Mouse (Mus musculus) liver, embryonic 12.5 days (tissue): ENCODE results near the gene Mospd1. TPM values are rescaled to one million over a fixed set of nuclear protein-coding genes. Genes with fewer than 3 reads are reported as not detected.

Source experiments
- ATAC-seq: fragments of 200-750 bp; cut with Nextera tagmentation; 2 replicates; pipeline ENCODE4 v1.8.0; 2017; ENCODE audit warnings: moderate number of reproducible peaks, mild to moderate bottlenecking, moderate library complexity
- H3K27ac ChIP-seq: fragments of 300-500 bp; sonication (generic); 2 replicates; pipeline ENCODE4 v1.5.1; 2016; ENCODE audit warnings: mild to moderate bottlenecking
- H3K27me3 ChIP-seq: fragments of 300-500 bp; sonication (generic); replicated peaks from 2 replicates; pipeline ENCODE4 v1.6.1; 2016; ENCODE audit warnings: mild to moderate bottlenecking, moderate library complexity
- H3K36me3 ChIP-seq: fragments of 300-500 bp; sonication (generic); 2 replicates; pipeline ENCODE4 v1.6.1; 2016; ENCODE audit warnings: mild to moderate bottlenecking, moderate library complexity
- H3K4me1 ChIP-seq: fragments of 300-500 bp; sonication (generic); 2 replicates; pipeline ENCODE4 v1.6.1; 2016
- H3K4me2 ChIP-seq: fragments of 300-500 bp; sonication (generic); 2 replicates; pipeline ENCODE4 v1.6.1; 2016; ENCODE audit warnings: mild to moderate bottlenecking, moderate library complexity
- H3K4me3 ChIP-seq: fragments of 300-500 bp; sonication (generic); 2 replicates; pipeline ENCODE4 v1.5.1; 2016; ENCODE audit warnings: mild to moderate bottlenecking, moderate library complexity
- H3K9ac ChIP-seq: fragments of 300-500 bp; sonication (generic); 2 replicates; pipeline ENCODE4 v1.6.1; 2016; ENCODE audit warnings: mild to moderate bottlenecking, moderate library complexity
- H3K9me3 ChIP-seq: fragments of 300-500 bp; sonication (generic); replicated peaks from 2 replicates; pipeline ENCODE4 v1.6.1; 2016; ENCODE audit warnings: mild to moderate bottlenecking, moderate library complexity
- WGBS: fragments of 180-500 bp; shearing (Covaris S2); methylation state at CpG from one replicate; pipeline ENCODE4 v1.1.7; 2016; ENCODE audit not compliant: insufficient replicate concordance; 5-methylcytosine and 5-hydroxymethylcytosine counted together
- polyA plus RNA-seq: library from polyadenylated mRNA; unstranded; fragments of >200 nt; fragmentation: Nextera tagmentation; extraction: Ambion mirVana; gene quantifications from 2 replicates; pipeline ENCODE4 v1.2.1, GENCODE M21; 2016

The Mospd1 gene
- 36.5 and 37.6 TPM in 2 replicates for polyA plus RNA-seq

- Histone ChIP-seq H3K27ac (peak within 1 kb of the TSS; percentile 88), H3K4me2 (peak within 1 kb of the TSS; percentile 72), H3K36me3 (no peaks in the 10 kb centered on the region), H3K9me3 (no peaks in the 10 kb centered on the region), H3K4me3 (peak within 1 kb of the TSS; percentile 72), H3K27me3 (no peaks in the 10 kb centered on the region), H3K9ac (peak within 1 kb of the TSS; percentile 86), H3K4me1 (peaks cover 29% of the 10 kb centered on the region)
- whole genome bisulfite sequencing, result 9% methylated on average over 8 of the region's 15 CpGs
- ATAC-seq, result peak; percentile 90
Measured at GRCm38 (mm10) chrX:53370366-53370740, at the start of gene Mospd1. TSS of gene Mospd1 (minus strand) at chrX:53370502.

GRCm38 (mm10) chrX:53386362-53386761 lies 16.1 kb upstream of the Mospd1 start:
- Histone ChIP-seq H3K27me3 (no peaks in the 10 kb centered on the region), H3K4me3 (no peak overlapping the region), H3K4me1 (no peaks in the 10 kb centered on the region), H3K9me3 (no peaks in the 10 kb centered on the region), H3K4me2 (no peak overlapping the region), H3K9ac (no peak overlapping the region), H3K27ac (no peak overlapping the region), H3K36me3 (no peaks in the 10 kb centered on the region)
- no peak for ATAC-seq
- WGBS, result 64% methylated on average over 3 of the region's 3 CpGs

GRCm38 (mm10) chrX:53383122-53383521 lies 12.8 kb upstream of the Mospd1 start:
- no peaks in the 10 kb centered on the region for H3K36me3 ChIP-seq
- H3K27ac ChIP-seq, result no peak overlapping the region
- H3K4me1 ChIP-seq, result no peaks in the 10 kb centered on the region
- no peaks in the 10 kb centered on the region for H3K9me3 ChIP-seq
- no peak overlapping the region for H3K9ac ChIP-seq
- H3K4me3 ChIP-seq, result no peak overlapping the region
- no peak for ATAC-seq
- WGBS, result 22% methylated on average over 3 of the region's 3 CpGs
- no peaks in the 10 kb centered on the region for H3K27me3 ChIP-seq
- H3K4me2 ChIP-seq, result no peak overlapping the region

DNA sequence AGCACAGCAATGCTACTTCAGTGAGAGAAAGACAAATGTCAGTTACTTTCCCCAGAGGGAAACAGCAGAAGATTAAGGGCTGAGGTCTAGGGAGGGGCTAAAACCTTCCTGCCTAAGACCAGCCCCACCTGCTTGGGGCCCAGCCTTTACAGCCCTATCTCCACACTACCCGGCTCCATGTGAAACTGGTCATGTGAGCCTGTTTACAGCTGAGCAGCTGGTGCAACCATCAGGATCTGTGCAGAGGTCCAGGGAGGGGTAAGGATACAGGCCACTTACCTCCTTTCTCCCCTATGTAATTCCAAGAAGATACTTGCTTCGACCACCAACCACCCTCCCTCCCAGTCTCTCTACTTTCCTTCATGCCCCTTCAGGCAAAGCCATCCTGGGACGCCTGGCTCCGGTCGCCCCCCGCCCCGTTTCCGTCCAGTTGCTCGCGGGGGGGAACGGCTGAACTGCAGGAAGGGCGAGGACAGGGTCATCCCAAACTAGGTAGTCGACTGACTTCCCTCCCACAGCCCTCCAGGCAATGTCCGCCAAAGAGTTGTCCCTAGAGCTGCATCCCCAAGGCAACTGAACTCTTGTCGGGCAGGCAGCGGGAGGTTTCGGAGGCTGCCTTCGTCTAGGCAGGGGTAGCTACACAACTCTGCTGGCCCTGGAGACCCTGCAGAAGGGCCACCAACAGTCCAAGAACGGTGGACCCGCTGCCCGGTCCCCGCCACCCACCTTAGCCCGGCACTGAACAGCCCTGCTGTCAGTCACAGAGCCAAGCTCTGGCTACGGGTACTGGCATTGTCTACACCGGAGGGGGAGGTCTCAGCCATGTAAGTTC lies 552 bp downstream of the Mospd1 start:
- Histone ChIP-seq H3K4me3 (peak overlapping the region; percentile 72), H3K9ac (peak overlapping the region; percentile 86), H3K9me3 (no peaks in the 10 kb centered on the region), H3K4me1 (peaks cover 33% of the 10 kb centered on the region), H3K36me3 (no peaks in the 10 kb centered on the region), H3K4me2 (peak overlapping the region; percentile 72), H3K27me3 (no peaks in the 10 kb centered on the region), H3K27ac (peak overlapping the region; percentile 88)
- peak; percentile 95 for ATAC-seq
- WGBS, result 9% methylated on average over 25 of the region's 25 CpGs

DNA sequence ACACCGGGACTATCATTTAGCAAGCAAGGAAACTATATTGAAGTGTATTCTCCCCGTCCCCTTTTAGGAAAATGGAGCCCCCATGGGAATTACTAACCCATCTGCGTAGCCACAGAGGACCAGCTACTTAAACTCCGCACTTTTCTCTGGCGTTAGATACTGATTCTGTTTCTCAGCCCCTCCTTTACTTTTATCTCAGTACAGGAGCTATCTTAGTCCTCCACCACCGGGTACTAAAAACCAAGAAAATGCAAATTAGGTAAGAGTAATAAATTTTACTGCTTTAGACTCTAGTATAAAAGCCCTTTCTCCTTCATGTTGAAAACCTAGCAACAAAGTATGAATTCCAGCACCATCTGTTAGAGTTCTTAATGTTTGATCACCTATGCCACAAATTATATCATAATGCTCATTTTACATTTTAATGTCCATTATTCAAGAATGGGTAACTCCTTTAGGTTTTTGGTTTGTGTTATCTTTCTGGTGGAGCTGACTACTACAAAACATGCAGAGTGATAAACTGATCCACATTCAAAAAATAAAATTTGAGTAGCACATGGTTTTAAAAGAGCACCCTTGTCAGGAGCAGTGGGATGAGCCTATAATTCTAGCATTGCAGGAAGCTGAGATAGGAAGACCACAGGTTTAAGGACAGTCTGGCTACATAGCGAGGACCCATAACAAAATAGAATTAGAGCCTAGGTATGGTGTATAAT lies 5.5 kb downstream of the Mospd1 start:
- Histone ChIP-seq H3K9me3 (no peaks in the 10 kb centered on the region), H3K27me3 (no peaks in the 10 kb centered on the region), H3K27ac (peak overlapping the region; percentile 80), H3K9ac (peak overlapping the region; percentile 35), H3K36me3 (0 out of 2 replicates have a peak, but pooled peaks cover 7% of the 10 kb centered on the region), H3K4me3 (peak overlapping the region; percentile 25; the same call in 1 of the 2 replicates), H3K4me2 (peak overlapping the region; percentile 57), H3K4me1 (peaks cover 52% of the 10 kb centered on the region)
- WGBS, result 39% methylated on average over 7 of the region's 7 CpGs
- peak; percentile 56 for ATAC-seq

DNA sequence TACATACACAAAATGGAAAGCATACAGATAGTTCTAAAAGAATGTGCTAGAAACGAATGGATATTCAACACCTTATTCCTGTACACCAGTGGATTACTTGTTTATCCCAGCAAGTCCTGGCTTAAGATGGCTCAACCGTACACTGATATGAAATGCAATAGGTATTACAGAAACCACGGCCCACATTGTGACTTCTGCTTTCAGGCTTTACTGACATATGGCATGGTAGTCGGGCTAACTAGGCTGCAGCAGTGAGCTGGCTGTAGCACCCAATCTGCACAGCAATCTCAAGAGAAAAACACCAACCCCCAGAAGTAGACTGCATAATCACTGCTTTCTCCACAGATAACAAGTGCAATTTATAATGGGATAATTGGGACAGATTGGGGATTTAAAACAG lies 21.9 kb downstream of the Mospd1 start:
- Histone ChIP-seq H3K27ac (no peak overlapping the region), H3K4me2 (no peak overlapping the region), H3K36me3 (peaks cover 65% of the 10 kb centered on the region), H3K4me1 (no peaks in the 10 kb centered on the region), H3K9ac (no peak overlapping the region), H3K27me3 (no peaks in the 10 kb centered on the region), H3K9me3 (no peaks in the 10 kb centered on the region), H3K4me3 (no peak overlapping the region)
- 71% methylated on average over 4 of the region's 4 CpGs for WGBS
- ATAC-seq, result no peak

GRCm38 (mm10) chrX:53341531-53341930 lies 28.8 kb downstream of the Mospd1 start:
- 53% methylated on average over 2 of the region's 2 CpGs for WGBS
- H3K27ac ChIP-seq, result no peak overlapping the region
- ATAC-seq, result no peak

GRCm38 (mm10) chrX:53337355-53337754 lies 32.9 kb downstream of the Mospd1 start:
- Histone ChIP-seq H3K4me1 (no peaks in the 10 kb centered on the region), H3K4me3 (no peak overlapping the region)
- ATAC-seq, result no peak

More at GRCm38 (mm10) chrX:53341531-53341930, 28.8 kb downstream of the Mospd1 start:
- peaks cover 14% of the 10 kb centered on the region; the same call in 1 of the 2 replicates for H3K36me3 ChIP-seq
- no peak overlapping the region for H3K9ac ChIP-seq
- H3K27me3 ChIP-seq, result no peaks in the 10 kb centered on the region
- H3K4me1 ChIP-seq, result no peaks in the 10 kb centered on the region
- no peak overlapping the region for H3K4me3 ChIP-seq
- H3K9me3 ChIP-seq, result no peaks in the 10 kb centered on the region
- no peak overlapping the region for H3K4me2 ChIP-seq

DNA sequence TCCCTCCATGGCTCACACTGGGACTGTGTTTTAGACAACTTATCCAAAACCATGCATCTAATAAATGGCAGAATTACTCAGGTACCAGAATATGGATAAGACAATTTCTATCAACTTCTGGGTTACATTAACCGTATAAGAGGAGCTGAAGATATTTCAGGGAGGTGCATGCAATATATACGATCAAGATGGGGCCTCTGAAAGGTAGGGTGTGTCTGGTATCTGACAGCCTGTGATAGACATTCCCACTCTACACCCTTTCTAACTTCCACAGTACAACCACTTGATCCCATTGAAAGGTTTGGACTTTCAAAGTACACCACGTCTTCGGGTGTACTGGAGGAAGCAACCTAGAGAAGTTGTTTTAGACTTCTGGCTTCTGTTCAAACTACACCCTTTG lies 39.9 kb downstream of the Mospd1 start:
- Histone ChIP-seq H3K4me1 (peaks cover 8% of the 10 kb centered on the region; the same call in 1 of the 2 replicates), H3K27ac (no peak overlapping the region), H3K4me2 (peak overlapping the region; percentile 10; the same call in 1 of the 2 replicates), H3K9ac (no peak overlapping the region), H3K9me3 (no peaks in the 10 kb centered on the region), H3K4me3 (no peak overlapping the region), H3K36me3 (no peaks in the 10 kb centered on the region), H3K27me3 (no peaks in the 10 kb centered on the region)
- ATAC-seq, result peak; percentile 64; the same call in 1 of the 2 replicates
- WGBS, result 51% methylated on average over 4 of the region's 4 CpGs

More at GRCm38 (mm10) chrX:53337355-53337754, 32.9 kb downstream of the Mospd1 start:
- no peak overlapping the region for H3K4me2 ChIP-seq
- H3K9me3 ChIP-seq, result no peaks in the 10 kb centered on the region
- no peak overlapping the region for H3K9ac ChIP-seq
- no peak overlapping the region for H3K27ac ChIP-seq
- H3K27me3 ChIP-seq, result no peaks in the 10 kb centered on the region
- no peaks in the 10 kb centered on the region for H3K36me3 ChIP-seq

- Histone ChIP-seq H3K36me3 (no peaks in the 10 kb centered on the region), H3K4me2 (no peak overlapping the region), H3K9me3 (no peaks in the 10 kb centered on the region), H3K27ac (no peak overlapping the region), H3K9ac (no peak overlapping the region), H3K27me3 (no peaks in the 10 kb centered on the region), H3K4me3 (no peak overlapping the region), H3K4me1 (no peaks in the 10 kb centered on the region)
- no peak for ATAC-seq
- WGBS, result 68% methylated on average over 4 of the region's 4 CpGs
Measured at GRCm38 (mm10) chrX:53321111-53321510, 49.2 kb downstream of the Mospd1 start.

DNA sequence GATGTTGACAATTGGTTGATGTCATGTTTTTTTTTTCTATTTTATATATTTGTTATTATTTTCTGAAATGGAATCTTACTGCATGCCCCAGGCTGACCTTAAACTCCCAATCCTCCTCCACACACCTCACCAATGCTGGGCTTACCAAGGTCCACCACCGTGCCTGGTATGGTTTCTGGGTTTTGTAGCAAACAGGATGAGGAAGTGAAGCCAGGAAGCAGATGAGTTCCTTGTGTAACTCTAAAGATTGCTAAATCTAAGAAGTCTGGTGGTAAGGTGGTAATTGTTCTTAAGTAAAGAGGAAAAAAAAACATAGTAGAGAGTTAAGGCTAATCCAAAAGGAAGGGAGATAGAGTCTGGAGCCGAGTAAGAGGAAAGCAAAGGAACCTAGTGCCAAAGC lies 49.7 kb downstream of the Mospd1 start:
- Histone ChIP-seq H3K9ac (no peak overlapping the region), H3K4me2 (no peak overlapping the region), H3K36me3 (no peaks in the 10 kb centered on the region), H3K27me3 (no peaks in the 10 kb centered on the region), H3K4me3 (no peak overlapping the region), H3K9me3 (no peaks in the 10 kb centered on the region), H3K4me1 (no peaks in the 10 kb centered on the region), H3K27ac (no peak overlapping the region)
- WGBS, result 18% methylated on average over 2 of the region's 2 CpGs
- no peak for ATAC-seq
